ENCODE assay signal across 32 mouse cellular contexts in genomic region chr10:24603035-24603434, GRCm38 (mm10). TPM values are rescaled to one million over a fixed set of nuclear protein-coding genes. Genes with fewer than 3 reads are reported as not detected.
"Had no signal": no experiment of that assay in that cellular context is flagged by ENCODE, and none has a peak within 500 bp of the region (broad histone marks: within the 10 kb centered on the region; RNA-seq: fewer than 3 reads in every experiment).

No protein-coding gene starts in this region.

- DNase-seq: left cerebral cortex, postnatal 4 days; liver; liver, embryonic 13.5 days; liver, postnatal 0 days; lung, adult 18-20 months; lung, adult 2 months; lung, embryonic 14.5 days; lung, postnatal 10 days; lung, postnatal 14 days; lung, postnatal 36 days; lung, postnatal 4 days; midbrain, embryonic 14.5 days had no signal

- H3K27ac ChIP-seq: limb, embryonic 10.5 days; limb, embryonic 12.5 days; limb, embryonic 13.5 days; limb, embryonic 15.5 days; liver, embryonic 12.5 days; liver, embryonic 13.5 days; liver, embryonic 14.5 days; liver, embryonic 15.5 days; lung, embryonic 15.5 days; macrophage; midbrain, embryonic 10.5 days; midbrain, embryonic 12.5 days; midbrain, embryonic 13.5 days; midbrain, embryonic 15.5 days; neural tube, embryonic 12.5 days had no signal

- H3K4me2 ChIP-seq: limb, embryonic 12.5 days; limb, embryonic 13.5 days; limb, embryonic 15.5 days; liver, embryonic 11.5 days; liver, embryonic 12.5 days; liver, embryonic 13.5 days; liver, embryonic 15.5 days; lung, embryonic 14.5 days; lung, embryonic 15.5 days; midbrain, embryonic 11.5 days; midbrain, embryonic 12.5 days; midbrain, embryonic 13.5 days; midbrain, embryonic 15.5 days; neural tube, embryonic 12.5 days had no signal

- H3K36me3 ChIP-seq: limb, embryonic 10.5 days; limb, embryonic 12.5 days; limb, embryonic 13.5 days; limb, embryonic 15.5 days; liver, embryonic 12.5 days; liver, embryonic 13.5 days; liver, embryonic 15.5 days; lung, embryonic 15.5 days; midbrain, embryonic 12.5 days; midbrain, embryonic 13.5 days; midbrain, embryonic 15.5 days; neural tube, embryonic 12.5 days had no signal

- H3K27me3 ChIP-seq: limb, embryonic 12.5 days; limb, embryonic 13.5 days; limb, embryonic 15.5 days; liver, embryonic 12.5 days; liver, embryonic 13.5 days; liver, embryonic 15.5 days; lung, embryonic 15.5 days; megakaryocyte, embryonic 14.5 days; midbrain, embryonic 12.5 days; midbrain, embryonic 13.5 days; midbrain, embryonic 15.5 days; neural tube, embryonic 12.5 days had no signal

- H3K4me3 ChIP-seq: limb, embryonic 10.5 days; limb, embryonic 12.5 days; limb, embryonic 13.5 days; limb, embryonic 15.5 days; liver, embryonic 12.5 days; liver, embryonic 13.5 days; liver, embryonic 15.5 days; lung, embryonic 15.5 days; megakaryocyte, embryonic 14.5 days; midbrain, embryonic 10.5 days; midbrain, embryonic 12.5 days; midbrain, embryonic 13.5 days; midbrain, embryonic 15.5 days; neural tube, embryonic 12.5 days had no signal

- H3K4me1 ChIP-seq: limb, embryonic 10.5 days; limb, embryonic 12.5 days; limb, embryonic 13.5 days; liver, embryonic 12.5 days; liver, embryonic 13.5 days; liver, embryonic 15.5 days; megakaryocyte, embryonic 14.5 days; midbrain, embryonic 10.5 days; midbrain, embryonic 12.5 days; midbrain, embryonic 13.5 days; midbrain, embryonic 15.5 days; neural tube, embryonic 12.5 days had no signal

RNA-seq across cellular contexts. Expression of gene Ccn2, which starts 7.8 kb away (rescaled TPM):
- total RNA-seq: megakaryocyte progenitor cell, adult 5-6 weeks; megakaryocyte-erythroid progenitor cell, adult 5-6 weeks; monocyte, adult 5-6 weeks had no signal
